Mouse (Mus musculus): ENCODE results near the gene Fbxo48. TPM values are rescaled to one million over a fixed set of nuclear protein-coding genes. Genes with fewer than 3 reads are reported as not detected.

The Fbxo48 gene
- polyA plus RNA-seq, 1 experiment from 2014 or later = 0.35 TPM

- no peaks in the 10 kb centered on the region for H3K4me1 ChIP-seq (replicated peaks; ENCODE audit: control insufficient read depth, insufficient read depth)
- H3K9ac ChIP-seq (ENCODE audit: low read length) = no peak overlapping the region
- H3K4me2 ChIP-seq (replicated peaks; ENCODE audit: low read depth) = no peak overlapping the region
- H3K4me3 ChIP-seq (ENCODE audit: low read depth, low read length) = no peak overlapping the region
- WGBS = 51% methylated on average over 4 of the region's 4 CpGs
- no peak overlapping the region for H3K27ac ChIP-seq (replicated peaks)
- TF ChIP-seq EP300 (optimal IDR thresholded peaks at IDR 0.05) = no peak
- no peak for TF ChIP-seq CTCF (IDR thresholded peaks at IDR 0.05; ENCODE audit: low read depth)
- H3K27me3 ChIP-seq (ENCODE audit: control insufficient read depth, insufficient read depth, low read length) = no peaks in the 10 kb centered on the region
- H3K9me3 ChIP-seq (ENCODE audit: control insufficient read depth, low read length) = no peaks in the 10 kb centered on the region
- H3K36me3 ChIP-seq (ENCODE audit: control insufficient read depth, insufficient read depth, low read length) = no peaks in the 10 kb centered on the region
- no peak for ATAC-seq (ENCODE audit: low FRiP score, low TSS enrichment)
- DNase-seq (ENCODE audit: low spot score) = no peak
Measured at GRCm38 (mm10) chr11:16941973-16942452, 9.2 kb upstream of the Fbxo48 start.

GRCm38 (mm10) chr11:16943016-16943415 is 8.2 kb upstream of the Fbxo48 start:
- 81% methylated on average over 4 of the region's 4 CpGs for WGBS
- H3K27me3 ChIP-seq (ENCODE audit: control insufficient read depth, insufficient read depth, low read length) = no peaks in the 10 kb centered on the region

GRCm38 (mm10) chr11:16948756-16949155 is 2.4 kb upstream of the Fbxo48 start:
- no peaks in the 10 kb centered on the region for H3K4me1 ChIP-seq (replicated peaks; ENCODE audit: control insufficient read depth, insufficient read depth)
- no peaks in the 10 kb centered on the region for H3K9me3 ChIP-seq (ENCODE audit: control insufficient read depth, low read length)
- H3K9ac ChIP-seq (ENCODE audit: low read length) = no peak overlapping the region
- no peak overlapping the region for H3K27ac ChIP-seq (replicated peaks)
- ATAC-seq (ENCODE audit: low FRiP score, low TSS enrichment) (no peak), DNase-seq (ENCODE audit: low spot score) (peak; percentile 32)
- 25% methylated on average over 1 of the region's 1 CpGs for whole genome bisulfite sequencing
- no peak for TF ChIP-seq EP300 (optimal IDR thresholded peaks at IDR 0.05)
- peak; percentile 95 for TF ChIP-seq CTCF (IDR thresholded peaks at IDR 0.05; ENCODE audit: low read depth)
- H3K4me2 ChIP-seq (replicated peaks; ENCODE audit: low read depth) = no peak overlapping the region
- H3K27me3 ChIP-seq (ENCODE audit: control insufficient read depth, insufficient read depth, low read length) = no peaks in the 10 kb centered on the region
- H3K36me3 ChIP-seq (ENCODE audit: control insufficient read depth, insufficient read depth, low read length) = no peaks in the 10 kb centered on the region
- H3K4me3 ChIP-seq (ENCODE audit: low read depth, low read length) = no peak overlapping the region

More at GRCm38 (mm10) chr11:16943016-16943415, 8.2 kb upstream of the Fbxo48 start:
- ATAC-seq (ENCODE audit: low FRiP score, low TSS enrichment) (no peak), DNase-seq (ENCODE audit: low spot score) (no peak)
- Histone ChIP-seq H3K36me3 (ENCODE audit: control insufficient read depth, insufficient read depth, low read length) (no peaks in the 10 kb centered on the region), H3K4me3 (ENCODE audit: low read depth, low read length) (no peak overlapping the region), H3K9me3 (ENCODE audit: control insufficient read depth, low read length) (no peaks in the 10 kb centered on the region), H3K4me1 (replicated peaks; ENCODE audit: control insufficient read depth, insufficient read depth) (no peaks in the 10 kb centered on the region), H3K9ac (ENCODE audit: low read length) (no peak overlapping the region), H3K4me2 (replicated peaks; ENCODE audit: low read depth) (no peak overlapping the region), H3K27ac (replicated peaks) (no peak overlapping the region)
- no peak for TF ChIP-seq EP300 (optimal IDR thresholded peaks at IDR 0.05)
- TF ChIP-seq CTCF (IDR thresholded peaks at IDR 0.05; ENCODE audit: low read depth) = no peak

- Histone ChIP-seq H3K36me3 (ENCODE audit: control insufficient read depth, insufficient read depth, low read length) (no peaks in the 10 kb centered on the region), H3K4me3 (ENCODE audit: low read depth, low read length) (peak overlapping the region; percentile 45), H3K4me1 (replicated peaks; ENCODE audit: control insufficient read depth, insufficient read depth) (no peaks in the 10 kb centered on the region), H3K4me2 (replicated peaks; ENCODE audit: low read depth) (peak overlapping the region; percentile 53), H3K9me3 (ENCODE audit: control insufficient read depth, low read length) (no peaks in the 10 kb centered on the region), H3K9ac (ENCODE audit: low read length) (peak overlapping the region; percentile 39; the same call in 1 of the 2 replicates), H3K27me3 (ENCODE audit: control insufficient read depth, insufficient read depth, low read length) (no peaks in the 10 kb centered on the region), H3K27ac (replicated peaks) (no peak overlapping the region)
- ATAC-seq (ENCODE audit: low FRiP score, low TSS enrichment) (no peak; the same call in 1 of the 2 replicates), DNase-seq (ENCODE audit: low spot score) (no peak)
- 19% methylated on average over 13 of the region's 13 CpGs for WGBS
- TF ChIP-seq CTCF (IDR thresholded peaks at IDR 0.05; ENCODE audit: low read depth) (no peak), EP300 (optimal IDR thresholded peaks at IDR 0.05) (no peak)
Measured at GRCm38 (mm10) chr11:16950226-16950975, 774 bp upstream of the Fbxo48 start.

- H3K27ac ChIP-seq (replicated peaks) = no peak overlapping the region; the same call in 1 of the 2 replicates
- 4% methylated on average over 9 of the region's 9 CpGs for WGBS
Measured at GRCm38 (mm10) chr11:16951761-16952010, 511 bp downstream of the Fbxo48 start.

GRCm38 (mm10) chr11:16956115-16956862 is 5.1 kb downstream of the Fbxo48 start:
- no peak overlapping the region for H3K4me2 ChIP-seq (replicated peaks; ENCODE audit: low read depth)
- H3K36me3 ChIP-seq (ENCODE audit: control insufficient read depth, insufficient read depth, low read length) = no peaks in the 10 kb centered on the region
- H3K27me3 ChIP-seq (ENCODE audit: control insufficient read depth, insufficient read depth, low read length) = no peaks in the 10 kb centered on the region
- no peak overlapping the region for H3K4me3 ChIP-seq (ENCODE audit: low read depth, low read length)
- H3K4me1 ChIP-seq (replicated peaks; ENCODE audit: control insufficient read depth, insufficient read depth) = no peaks in the 10 kb centered on the region
- H3K27ac ChIP-seq (replicated peaks) = no peak overlapping the region
- TF ChIP-seq EP300 (optimal IDR thresholded peaks at IDR 0.05) (no peak), CTCF (IDR thresholded peaks at IDR 0.05; ENCODE audit: low read depth) (no peak)
- 84% methylated on average over 6 of the region's 6 CpGs for WGBS
- H3K9me3 ChIP-seq (ENCODE audit: control insufficient read depth, low read length) = no peaks in the 10 kb centered on the region
- DNase-seq (ENCODE audit: low spot score) (no peak), ATAC-seq (ENCODE audit: low FRiP score, low TSS enrichment) (no peak)
- no peak overlapping the region for H3K9ac ChIP-seq (ENCODE audit: low read length)

More at GRCm38 (mm10) chr11:16951761-16952010, 511 bp downstream of the Fbxo48 start:
- Histone ChIP-seq H3K4me3 (ENCODE audit: low read depth, low read length) (peak overlapping the region; percentile 62), H3K4me2 (replicated peaks; ENCODE audit: low read depth) (peak overlapping the region; percentile 93), H3K36me3 (ENCODE audit: control insufficient read depth, insufficient read depth, low read length) (no peaks in the 10 kb centered on the region), H3K9ac (ENCODE audit: low read length) (peak overlapping the region; percentile 67), H3K9me3 (ENCODE audit: control insufficient read depth, low read length) (no peaks in the 10 kb centered on the region), H3K4me1 (replicated peaks; ENCODE audit: control insufficient read depth, insufficient read depth) (no peaks in the 10 kb centered on the region), H3K27me3 (ENCODE audit: control insufficient read depth, insufficient read depth, low read length) (no peaks in the 10 kb centered on the region)
- TF ChIP-seq CTCF (IDR thresholded peaks at IDR 0.05; ENCODE audit: low read depth) (no peak), EP300 (optimal IDR thresholded peaks at IDR 0.05) (no peak)
- DNase-seq (ENCODE audit: low spot score) = no peak
- ATAC-seq (ENCODE audit: low FRiP score, low TSS enrichment) = no peak

All from stomach, postnatal 0 days (tissue).